Mouse (Mus musculus) lung, adult 2 months (tissue): ENCODE data around the gene Dtx2.

Source experiments
- CTCF ChIP-seq: fragments of 200-500 bp; IDR thresholded peaks from 2 replicates; pipeline ENCODE4 v1.5.1; 2011; ENCODE audit warnings: mild to moderate bottlenecking, low read length, control low read depth; ENCODE audit not compliant: insufficient read depth
- POLR2A ChIP-seq: fragments of 200-500 bp; IDR thresholded peaks from 2 replicates; pipeline ENCODE4 v1.6.1; 2011; ENCODE audit warnings: low read depth, mild to moderate bottlenecking, control low read depth, low read length, borderline replicate concordance; ENCODE audit errors: extremely low read depth

DNA sequence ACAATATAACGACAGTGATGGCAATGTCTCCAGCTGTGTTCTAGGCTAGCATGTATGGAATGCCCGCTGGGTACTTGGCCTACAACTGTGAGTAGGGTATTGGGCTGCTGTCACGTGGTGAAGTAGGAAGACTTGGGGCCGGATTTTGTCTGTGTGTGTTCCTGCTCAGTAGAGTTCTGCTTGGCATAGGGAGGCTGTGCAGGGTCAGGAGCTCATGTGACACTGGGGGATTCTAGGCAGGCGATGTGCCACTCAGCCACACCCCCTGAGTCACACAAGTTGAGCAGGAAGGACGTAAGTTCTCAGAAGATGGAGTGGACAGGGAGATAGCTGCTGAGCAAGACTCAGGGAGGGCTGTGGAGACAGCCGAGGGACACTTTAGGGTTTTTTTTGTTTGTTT lies 13.1 kb downstream of the Dtx2 start:
- TF ChIP-seq CTCF, result no peak
- no peak for TF ChIP-seq POLR2A
